Mouse (Mus musculus) neutrophil, adult 83 days (primary cell): Measurements from ENCODE around the gene Hist1h3c. TPM values are rescaled to one million over a fixed set of nuclear protein-coding genes. Genes with fewer than 3 reads are reported as not detected.

ENCODE experiments used
- total RNA-seq, 2 experiments: library from RNA; stranded (reverse); gene quantifications; one replicate each; pipeline ENCODE4 v1.2.4; 2023

Gene Hist1h3c
- 100 to 1,000 TPM; 649 to 655 TPM for total RNA-seq

DNA sequence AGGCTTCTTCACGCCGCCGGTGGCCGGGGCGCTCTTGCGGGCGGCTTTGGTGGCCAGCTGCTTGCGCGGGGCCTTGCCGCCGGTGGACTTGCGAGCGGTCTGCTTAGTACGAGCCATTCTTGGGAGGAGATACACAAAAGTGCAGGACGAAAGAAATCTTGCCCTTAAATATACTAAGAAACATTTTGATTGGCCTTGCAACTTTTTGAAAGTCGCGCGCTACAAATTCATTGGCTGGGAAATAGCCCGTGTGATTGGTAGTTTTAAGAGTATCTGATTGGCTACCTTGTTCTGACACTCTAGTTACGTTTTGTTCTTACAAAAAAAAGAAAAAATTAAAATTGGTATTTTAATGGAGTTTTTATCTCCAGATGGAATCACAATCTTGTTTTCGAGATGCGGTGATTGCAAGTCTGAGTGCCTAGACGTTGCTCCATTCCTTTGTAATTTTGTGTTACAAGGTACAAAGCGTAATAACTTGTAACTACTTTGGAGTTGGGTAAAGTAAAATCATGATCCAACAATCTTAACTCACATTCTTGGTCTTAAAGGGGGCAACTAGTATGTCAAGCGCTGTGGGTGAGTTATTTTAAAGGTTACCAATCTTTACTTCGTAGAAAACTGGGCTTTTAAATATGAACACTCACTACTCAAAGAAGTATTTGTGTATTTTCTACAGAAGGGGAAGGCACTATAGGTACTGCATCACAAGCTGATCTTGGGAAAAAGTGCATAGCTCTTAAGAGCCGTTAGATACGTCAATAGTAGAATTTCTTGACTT, at the start of gene Hist1h3c:
TSS of gene Hist1h3c (minus strand) at position 222 of the 781 bp plus-strand sequence.

DNA sequence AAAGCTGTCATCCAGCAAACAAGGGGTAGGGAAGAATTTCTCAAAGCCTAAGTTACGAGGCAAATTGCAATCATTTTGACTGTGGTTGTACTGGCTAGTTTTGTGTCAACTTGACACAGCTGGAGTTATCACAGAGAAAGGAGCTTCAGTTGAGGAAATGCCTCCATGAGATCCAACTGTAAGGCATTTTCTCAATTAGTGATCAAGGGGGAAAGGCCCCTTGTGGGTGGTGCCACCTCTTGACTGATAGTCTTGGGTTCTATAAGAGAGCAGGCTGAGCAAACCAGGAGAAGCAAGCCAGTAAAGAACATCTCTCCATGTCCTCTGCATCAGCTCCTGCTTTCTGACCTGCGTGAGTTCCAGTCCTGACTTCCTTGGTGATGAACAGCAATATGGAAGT, 24.2 kb upstream of the Hist1h3c start, which contains the start of gene Trim38:
TSS of gene Trim38 (plus strand) at position 301 of the 400 bp plus-strand sequence.

DNA sequence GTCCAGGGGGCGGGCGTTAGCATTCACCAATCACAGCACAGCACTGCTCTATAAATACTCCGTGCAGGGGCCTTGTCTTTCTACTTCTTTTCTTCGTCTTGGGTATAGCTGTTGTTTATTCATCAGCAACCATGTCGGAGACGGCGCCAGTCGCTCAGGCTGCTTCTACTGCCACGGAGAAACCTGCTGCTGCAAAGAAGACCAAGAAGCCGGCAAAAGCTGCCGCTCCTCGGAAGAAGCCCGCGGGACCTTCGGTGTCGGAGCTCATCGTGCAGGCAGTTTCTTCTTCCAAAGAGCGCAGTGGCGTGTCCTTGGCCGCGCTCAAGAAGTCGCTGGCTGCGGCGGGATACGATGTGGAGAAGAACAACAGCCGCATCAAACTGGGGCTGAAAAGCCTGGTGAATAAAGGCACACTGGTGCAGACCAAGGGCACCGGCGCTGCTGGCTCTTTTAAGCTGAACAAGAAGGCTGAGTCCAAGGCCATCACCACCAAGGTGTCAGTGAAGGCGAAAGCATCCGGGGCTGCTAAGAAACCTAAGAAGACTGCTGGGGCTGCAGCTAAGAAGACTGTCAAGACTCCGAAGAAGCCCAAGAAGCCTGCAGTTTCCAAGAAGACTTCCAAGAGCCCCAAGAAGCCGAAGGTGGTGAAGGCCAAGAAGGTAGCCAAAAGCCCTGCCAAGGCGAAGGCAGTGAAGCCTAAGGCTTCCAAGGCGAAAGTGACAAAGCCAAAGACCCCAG, 18.4 kb upstream of the Hist1h3c start, which contains the start of gene Hist1h1a:
TSS of gene Hist1h1a (plus strand) at position 81 of the 738 bp plus-strand sequence.

DNA sequence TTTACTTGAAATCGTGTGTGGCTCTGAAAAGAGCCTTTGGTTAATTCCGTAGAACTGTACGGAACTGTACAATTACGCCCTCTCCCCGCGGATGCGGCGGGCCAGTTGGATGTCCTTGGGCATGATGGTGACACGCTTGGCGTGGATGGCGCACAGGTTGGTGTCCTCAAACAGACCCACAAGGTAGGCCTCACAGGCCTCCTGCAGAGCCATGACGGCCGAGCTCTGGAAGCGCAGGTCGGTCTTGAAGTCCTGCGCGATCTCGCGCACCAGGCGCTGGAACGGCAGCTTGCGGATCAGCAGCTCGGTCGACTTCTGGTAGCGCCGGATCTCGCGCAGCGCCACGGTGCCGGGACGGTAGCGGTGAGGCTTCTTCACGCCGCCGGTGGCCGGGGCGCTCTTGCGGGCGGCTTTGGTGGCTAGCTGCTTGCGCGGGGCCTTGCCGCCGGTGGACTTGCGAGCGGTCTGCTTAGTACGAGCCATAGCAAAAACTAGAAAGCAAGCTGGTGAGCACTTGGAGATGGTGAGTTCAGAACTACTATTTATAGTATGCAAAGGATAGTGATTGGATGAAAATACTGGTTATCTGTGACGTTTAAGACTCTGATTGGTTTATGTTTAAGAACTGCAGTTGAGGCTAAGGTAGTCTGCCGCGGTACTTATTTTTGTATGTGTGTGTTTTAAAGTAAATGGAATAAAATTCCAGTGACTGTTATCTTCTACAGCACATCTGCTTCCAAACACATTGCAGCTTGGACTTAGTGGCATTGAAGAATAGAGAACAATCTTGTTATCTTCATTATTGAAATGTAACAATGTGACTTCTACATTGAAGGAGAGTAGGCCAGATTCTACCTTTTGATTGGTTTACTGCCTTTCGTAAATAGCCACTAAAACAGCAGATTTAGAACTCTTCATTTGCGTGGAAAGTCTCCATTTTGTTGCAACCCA, 16.7 kb upstream of the Hist1h3c start, which contains the start of gene Hist1h3a:
TSS of gene Hist1h3a (minus strand) at position 516 of the 951 bp plus-strand sequence.

DNA sequence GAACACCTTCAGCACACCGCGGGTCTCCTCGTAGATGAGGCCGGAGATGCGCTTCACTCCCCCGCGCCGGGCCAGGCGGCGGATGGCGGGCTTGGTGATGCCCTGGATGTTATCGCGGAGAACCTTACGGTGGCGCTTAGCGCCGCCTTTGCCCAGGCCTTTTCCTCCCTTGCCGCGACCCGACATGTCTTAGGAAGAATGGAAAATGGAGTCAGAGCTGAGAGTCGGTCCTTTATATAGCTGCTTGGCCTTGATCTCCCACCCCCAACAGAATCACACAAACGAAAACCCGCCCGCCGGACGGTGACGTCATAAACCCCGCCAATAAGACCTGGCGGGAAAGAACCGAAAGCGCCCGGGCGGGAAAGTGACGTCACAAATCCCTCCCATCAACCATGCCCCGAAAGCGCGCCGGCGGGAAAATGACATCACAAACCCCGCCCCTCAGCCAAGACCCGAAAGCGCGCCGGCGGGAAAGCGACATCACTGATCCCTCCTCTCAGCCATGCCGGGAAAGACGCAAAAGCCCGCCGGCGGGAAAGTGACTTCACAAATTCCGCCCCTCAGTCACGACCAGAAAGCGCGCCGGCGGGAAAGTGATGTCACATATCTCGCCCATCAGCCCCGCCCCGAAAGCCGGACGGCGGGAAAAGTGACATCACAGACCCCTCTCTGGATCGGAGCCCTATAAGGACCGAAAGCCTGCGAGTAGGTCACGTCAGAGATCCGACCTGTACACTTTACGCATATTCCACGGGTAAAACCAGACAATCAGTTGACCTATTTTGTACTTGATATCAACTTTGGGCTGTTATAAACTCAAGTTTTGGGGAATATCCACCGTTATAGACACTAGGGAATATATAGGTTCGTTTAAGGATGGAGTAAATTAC, 15.8 kb upstream of the Hist1h3c start, which contains the start of gene Hist1h4a:
TSS of gene Hist1h4a (minus strand) at position 259 of the 893 bp plus-strand sequence.

DNA sequence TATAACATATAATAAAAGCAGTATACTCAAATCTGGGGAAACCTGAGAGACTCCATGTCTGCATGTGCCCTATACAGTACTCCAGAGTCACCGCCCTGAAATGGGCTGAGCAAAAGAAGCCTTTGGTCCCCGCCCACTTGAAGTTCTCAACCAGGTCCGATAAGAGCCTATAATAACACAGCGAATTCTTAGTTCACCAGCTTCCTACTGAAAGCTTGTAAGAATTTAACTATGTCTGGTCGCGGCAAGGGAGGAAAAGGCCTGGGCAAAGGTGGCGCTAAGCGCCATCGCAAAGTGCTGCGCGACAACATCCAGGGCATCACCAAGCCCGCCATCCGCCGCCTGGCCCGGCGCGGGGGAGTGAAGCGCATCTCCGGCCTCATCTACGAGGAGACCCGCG, 11.4 kb upstream of the Hist1h3c start, which contains the start of gene Hist1h4b:
TSS of gene Hist1h4b (plus strand) at position 224 of the 400 bp plus-strand sequence.

DNA sequence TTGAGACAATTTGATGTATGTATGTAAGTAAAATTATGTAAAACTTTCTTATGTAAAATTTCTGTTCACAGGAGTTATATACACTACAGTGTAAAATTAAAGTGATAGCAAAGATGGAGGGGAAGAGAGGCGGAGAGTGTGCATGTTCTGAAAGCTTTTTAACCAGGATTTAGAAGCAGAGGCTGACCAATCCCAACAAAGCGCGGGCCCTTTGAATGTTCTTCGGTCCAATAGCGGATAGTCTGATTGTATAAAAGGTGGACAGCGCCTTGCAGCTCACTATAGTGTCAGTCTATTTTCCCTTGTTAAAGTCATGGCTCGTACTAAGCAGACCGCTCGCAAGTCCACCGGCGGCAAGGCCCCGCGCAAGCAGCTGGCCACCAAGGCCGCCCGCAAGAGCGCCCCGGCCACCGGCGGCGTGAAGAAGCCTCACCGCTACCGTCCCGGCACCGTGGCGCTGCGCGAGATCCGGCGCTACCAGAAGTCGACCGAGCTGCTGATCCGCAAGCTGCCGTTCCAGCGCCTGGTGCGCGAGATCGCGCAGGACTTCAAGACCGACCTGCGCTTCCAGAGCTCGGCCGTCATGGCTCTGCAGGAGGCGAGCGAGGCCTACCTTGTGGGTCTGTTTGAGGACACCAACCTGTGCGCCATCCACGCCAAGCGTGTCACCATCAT, 6.8 kb upstream of the Hist1h3c start, which contains the start of gene Hist1h3b:
TSS of gene Hist1h3b (plus strand) at position 201 of the 675 bp plus-strand sequence.

DNA sequence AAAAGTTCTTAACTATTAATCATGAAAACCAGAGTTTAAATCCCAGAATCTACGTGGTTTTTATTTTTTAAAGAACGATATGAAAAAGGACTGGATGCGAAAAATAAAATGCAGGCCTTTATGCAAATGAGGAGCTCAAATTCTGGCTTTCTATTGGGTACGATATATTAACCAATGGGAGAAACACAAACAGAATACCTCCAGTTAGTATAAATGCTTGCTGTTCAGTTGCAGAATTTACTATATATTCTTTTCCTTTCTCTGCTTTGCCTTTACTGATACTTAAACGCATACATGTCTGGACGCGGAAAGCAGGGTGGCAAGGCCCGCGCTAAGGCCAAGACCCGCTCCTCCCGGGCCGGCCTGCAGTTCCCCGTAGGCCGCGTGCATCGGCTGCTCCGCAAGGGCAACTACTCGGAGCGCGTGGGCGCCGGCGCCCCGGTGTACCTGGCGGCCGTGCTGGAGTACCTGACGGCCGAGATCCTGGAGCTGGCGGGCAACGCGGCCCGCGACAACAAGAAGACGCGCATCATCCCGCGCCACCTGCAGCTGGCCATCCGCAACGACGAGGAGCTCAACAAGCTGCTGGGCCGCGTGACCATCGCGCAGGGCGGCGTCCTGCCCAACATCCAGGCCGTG, 5.6 kb upstream of the Hist1h3c start, which contains the start of gene Hist1h2ab:
TSS of gene Hist1h2ab (plus strand) at position 288 of the 639 bp plus-strand sequence.

DNA sequence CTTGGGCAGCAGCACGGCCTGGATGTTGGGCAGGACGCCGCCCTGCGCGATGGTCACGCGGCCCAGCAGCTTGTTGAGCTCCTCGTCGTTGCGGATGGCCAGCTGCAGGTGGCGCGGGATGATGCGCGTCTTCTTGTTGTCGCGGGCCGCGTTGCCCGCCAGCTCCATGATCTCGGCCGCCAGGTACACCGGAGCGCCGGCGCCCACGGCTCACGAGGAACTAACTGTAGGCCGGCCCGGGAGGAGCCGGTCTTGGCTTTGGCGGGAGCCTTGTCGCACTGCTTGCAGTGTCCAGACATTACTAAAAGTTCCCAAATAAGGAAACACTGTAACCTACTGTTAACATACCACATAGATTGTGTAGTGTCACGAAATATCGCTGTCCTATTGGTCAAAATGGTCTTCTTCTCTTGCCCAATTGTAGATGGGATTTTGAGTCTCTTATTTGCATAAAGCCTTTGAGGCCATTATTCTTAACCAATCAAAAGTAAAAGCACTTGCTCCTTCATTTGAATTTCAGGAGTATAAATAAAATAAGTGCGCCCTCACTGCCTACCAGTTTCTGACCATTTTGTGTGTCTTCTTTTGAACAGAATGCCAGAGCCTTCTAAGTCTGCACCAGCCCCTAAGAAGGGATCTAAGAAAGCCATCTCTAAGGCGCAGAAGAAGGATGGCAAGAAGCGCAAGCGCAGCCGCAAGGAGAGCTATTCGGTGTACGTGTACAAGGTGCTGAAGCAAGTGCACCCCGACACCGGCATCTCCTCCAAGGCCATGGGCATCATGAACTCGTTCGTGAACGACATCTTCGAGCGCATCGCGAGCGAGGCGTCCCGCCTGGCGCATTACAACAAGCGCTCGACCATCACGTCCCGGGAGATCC, 1.0 kb upstream of the Hist1h3c start, which contains the start of gene Hist1h2bb:
TSS of gene Hist1h2bb (plus strand) at position 534 of the 880 bp plus-strand sequence.

DNA sequence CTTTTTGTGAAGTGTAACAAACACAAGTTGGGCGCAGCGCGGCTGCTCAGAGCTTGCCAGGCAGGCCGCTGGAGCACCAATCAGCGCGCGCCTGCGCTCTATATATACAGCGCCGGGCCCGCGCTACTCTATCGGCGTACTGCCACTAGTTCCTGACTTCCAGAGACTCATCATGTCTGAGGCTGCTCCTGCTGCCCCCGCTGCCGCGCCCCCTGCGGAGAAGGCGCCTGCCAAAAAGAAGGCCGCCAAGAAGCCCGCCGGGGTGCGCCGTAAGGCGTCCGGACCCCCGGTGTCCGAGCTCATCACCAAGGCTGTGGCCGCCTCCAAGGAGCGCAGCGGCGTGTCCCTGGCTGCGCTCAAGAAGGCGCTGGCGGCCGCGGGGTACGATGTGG, 6.7 kb downstream of the Hist1h3c start, which contains the start of gene Hist1h1c:
TSS of gene Hist1h1c (plus strand) at position 132 of the 392 bp plus-strand sequence.

DNA sequence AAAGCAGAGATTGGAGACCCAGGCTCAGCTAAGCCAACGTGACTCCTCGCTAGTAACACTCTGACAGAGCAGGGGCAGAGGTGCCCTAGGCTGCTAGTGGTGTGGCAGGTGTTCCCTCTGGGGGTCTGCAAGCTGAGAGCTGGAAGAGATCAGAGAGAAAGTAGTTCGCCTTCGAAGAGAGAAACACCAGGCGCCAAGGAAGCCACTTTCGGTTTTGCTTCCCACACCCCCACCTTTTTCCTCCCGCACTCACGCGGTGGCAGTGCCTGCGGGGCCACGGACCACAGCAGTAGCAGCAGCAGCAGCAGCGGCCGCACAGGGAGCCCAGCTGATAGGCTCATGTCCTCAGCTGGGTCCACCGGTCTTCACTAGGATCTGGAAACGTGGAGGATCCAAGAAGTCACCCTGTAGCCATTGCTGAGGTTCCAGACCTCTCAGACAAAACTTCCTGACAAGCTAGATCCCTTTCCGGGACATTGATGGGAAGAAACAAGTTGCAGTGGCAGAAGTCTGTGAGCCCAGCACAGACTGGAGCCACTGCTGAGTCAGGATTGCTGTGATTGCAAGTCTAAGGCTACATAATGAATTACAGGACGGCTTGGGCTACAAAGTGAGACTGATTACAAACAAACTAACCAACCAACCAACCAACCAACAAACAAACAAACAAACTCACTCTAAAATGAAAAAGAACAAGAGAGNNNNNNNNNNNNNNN, 34.9 kb downstream of the Hist1h3c start, which contains the start of gene Hfe:
TSS of gene Hfe (minus strand) at position 481 of the 716 bp plus-strand sequence.

DNA sequence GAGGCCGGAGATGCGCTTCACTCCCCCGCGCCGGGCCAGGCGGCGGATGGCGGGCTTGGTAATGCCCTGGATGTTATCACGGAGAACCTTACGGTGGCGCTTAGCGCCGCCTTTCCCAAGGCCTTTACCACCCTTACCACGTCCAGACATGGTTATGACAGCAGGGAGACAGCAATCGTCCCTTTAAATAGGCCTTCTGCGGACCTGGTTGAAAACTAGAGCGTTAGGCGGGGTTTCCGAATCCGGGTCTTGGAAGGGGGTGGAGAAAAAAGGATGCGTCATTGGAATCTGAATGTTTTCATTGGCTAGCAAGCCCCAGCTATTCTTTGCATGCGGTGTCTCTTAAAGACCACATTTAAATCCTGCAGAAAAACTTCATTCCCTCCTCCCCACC, 47.1 kb downstream of the Hist1h3c start, which contains the start of gene Hist1h4c:
TSS of gene Hist1h4c (minus strand) at position 155 of the 394 bp plus-strand sequence.

DNA sequence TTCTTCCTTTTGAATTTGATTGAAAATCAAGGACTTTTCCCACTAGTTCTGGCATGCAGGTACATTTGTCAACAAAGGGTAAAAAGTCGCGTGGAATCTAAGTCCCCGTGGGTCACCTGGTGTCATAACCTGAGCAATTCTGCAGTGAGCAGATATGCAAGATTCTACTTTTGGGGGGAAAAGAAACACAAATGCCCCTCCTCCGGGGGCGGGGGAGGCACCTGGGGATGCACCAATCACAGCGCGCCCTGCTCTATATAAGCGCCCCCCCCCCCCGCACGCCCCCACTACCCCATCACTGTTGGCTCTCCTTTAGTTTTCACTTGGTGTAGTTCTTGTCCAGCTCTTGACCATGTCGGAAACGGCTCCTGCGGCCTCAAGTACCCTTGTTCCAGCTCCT, 49.9 kb downstream of the Hist1h3c start, which contains the start of gene Hist1h1t:
TSS of gene Hist1h1t (plus strand) at position 301 of the 400 bp plus-strand sequence.

